Mouse (Mus musculus) ES-E14 (cell line): ENCODE results near the gene Fubp3.

ENCODE experiments used
- MAFK ChIP-seq: IDR thresholded peaks from 2 replicates; pipeline ENCODE4 v1.6.1; 2014; ENCODE audit warnings: mild to moderate bottlenecking, low read depth, low read length, inconsistent platforms; ENCODE audit not compliant: insufficient read depth
- ZC3H11A ChIP-seq: IDR thresholded peaks from 2 replicates; pipeline ENCODE4 v1.6.1; 2012; ENCODE audit warnings: low read depth, mild to moderate bottlenecking, inconsistent platforms, low read length, borderline replicate concordance

GRCm38 (mm10) chr2:31581617-31582016 lies 9.2 kb downstream of the Fubp3 start:
- TF ChIP-seq MAFK (no peak), ZC3H11A (no peak)
